Mouse (Mus musculus) limb, embryonic 15.5 days (tissue): ENCODE data around the gene Sumo2. TPM values are rescaled to one million over a fixed set of nuclear protein-coding genes. Genes with fewer than 3 reads are reported as not detected.
"Not testable (repeated sequence)": the region's sequence is repeated elsewhere in the genome, so short reads cannot be mapped to it uniquely, and the experiment has no call there.

Experiments
- ATAC-seq: fragments of 200-750 bp; cut with Nextera tagmentation; 2 replicates; pipeline ENCODE4 v1.8.0; 2017; ENCODE audit warnings: low read depth, moderate TSS enrichment; ENCODE audit not compliant: insufficient number of reproducible peaks, low FRiP score, low TSS enrichment
- H3K27ac ChIP-seq: fragments of 300-500 bp; sonication (generic); 2 replicates; pipeline ENCODE4 v1.5.1; 2015; ENCODE audit warnings: moderate library complexity, mild to moderate bottlenecking, inconsistent platforms
- H3K27me3 ChIP-seq: fragments of 300-500 bp; sonication (generic); 2 replicates; pipeline ENCODE4 v1.6.1; 2015; ENCODE audit warnings: inconsistent platforms
- H3K36me3 ChIP-seq: fragments of 300-500 bp; sonication (generic); 2 replicates; pipeline ENCODE4 v1.6.1; 2015; ENCODE audit warnings: inconsistent platforms
- H3K4me1 ChIP-seq: fragments of 300-500 bp; sonication (generic); 2 replicates; pipeline ENCODE4 v1.6.1; 2015; ENCODE audit warnings: inconsistent platforms
- H3K4me2 ChIP-seq: fragments of 300-500 bp; sonication (generic); 2 replicates; pipeline ENCODE4 v1.6.1; 2015; ENCODE audit warnings: mild to moderate bottlenecking, inconsistent platforms
- H3K4me3 ChIP-seq: fragments of 300-500 bp; sonication (generic); 2 replicates; pipeline ENCODE4 v1.5.1; 2015; ENCODE audit warnings: mild to moderate bottlenecking, inconsistent platforms
- H3K9ac ChIP-seq: fragments of 300-500 bp; sonication (generic); 2 replicates; pipeline ENCODE4 v1.6.1; 2015; ENCODE audit warnings: inconsistent platforms
- H3K9me3 ChIP-seq: fragments of 300-500 bp; sonication (generic); 2 replicates; pipeline ENCODE4 v1.6.1; 2016; ENCODE audit warnings: inconsistent platforms
- WGBS: fragments of 180-500 bp; shearing (Covaris S2); methylation state at CpG from one replicate; pipeline ENCODE4 v1.1.7; 2015; 5-methylcytosine and 5-hydroxymethylcytosine counted together
- polyA plus RNA-seq: library from polyadenylated mRNA; unstranded; fragments of >200 nt; fragmentation: Nextera tagmentation; extraction: Ambion mirVana; gene quantifications from 2 replicates; pipeline ENCODE4 v1.2.1, GENCODE M21; 2015

The Sumo2 gene
- polyA plus RNA-seq, 1 experiment from 2014 or later, result 837 TPM

- not testable (repeated sequence) for H3K27ac ChIP-seq, ATAC-seq, H3K36me3 ChIP-seq, H3K27me3 ChIP-seq, H3K9me3 ChIP-seq
- H3K9ac ChIP-seq, result peak overlapping the region; percentile 76; the same call in 1 of the 2 replicates
- 77% methylated on average over 4 of the region's 4 CpGs for WGBS
- H3K4me2 ChIP-seq, result peak overlapping the region; percentile 91; the same call in 1 of the 2 replicates
- peaks cover 22% of the 10 kb centered on the region for H3K4me1 ChIP-seq
- peak overlapping the region; percentile 84; the same call in 1 of the 2 replicates for H3K4me3 ChIP-seq
Observed at GRCm38 (mm10) chr11:115476630-115477029, 59.4 kb downstream of the Sumo2 start.

- Histone ChIP-seq H3K27me3 (no peaks in the 10 kb centered on the region), H3K27ac (peak overlapping the region; percentile 38; the same call in 1 of the 2 replicates), H3K9me3 (no peaks in the 10 kb centered on the region), H3K36me3 (peaks cover 5% of the 10 kb centered on the region), H3K4me1 (peaks cover 22% of the 10 kb centered on the region), H3K4me3 (peak overlapping the region; percentile 84), H3K9ac (peak overlapping the region; percentile 76), H3K4me2 (peak overlapping the region; percentile 91)
- WGBS, result 3% methylated on average over 28 of the region's 28 CpGs
- ATAC-seq, result peak; percentile 30
Observed at GRCm38 (mm10) chr11:115475758-115476237, 60.3 kb downstream of the Sumo2 start.

GRCm38 (mm10) chr11:115475025-115475757 lies 60.9 kb downstream of the Sumo2 start, which contains the start of gene Armc7:
Gene Armc7 (plus strand): TSS chr11:115475667.
- Histone ChIP-seq H3K9me3 (no peaks in the 10 kb centered on the region), H3K4me3 (peak within 1 kb of the TSS; percentile 84), H3K36me3 (peaks cover 5% of the 10 kb centered on the region), H3K27me3 (no peaks in the 10 kb centered on the region), H3K4me2 (peak within 1 kb of the TSS; percentile 91), H3K9ac (peak within 1 kb of the TSS; percentile 76), H3K4me1 (peaks cover 22% of the 10 kb centered on the region), H3K27ac (peak within 1 kb of the TSS; percentile 77)
- peak; percentile 94 for ATAC-seq
- under 1% methylated on average over 26 of the region's 26 CpGs for WGBS

GRCm38 (mm10) chr11:115473626-115474275 lies 62.3 kb downstream of the Sumo2 start:
- Histone ChIP-seq H3K27ac (peak overlapping the region; percentile 77; the same call in 1 of the 2 replicates), H3K4me1 (peaks cover 22% of the 10 kb centered on the region), H3K4me2 (no peak overlapping the region), H3K27me3 (no peaks in the 10 kb centered on the region), H3K9me3 (no peaks in the 10 kb centered on the region), H3K9ac (no peak overlapping the region), H3K36me3 (no peaks in the 10 kb centered on the region), H3K4me3 (peak overlapping the region; percentile 10; the same call in 1 of the 2 replicates)
- 10% methylated on average over 15 of the region's 15 CpGs for WGBS
- ATAC-seq, result no peak

Other genes with a start within 250 kb of the Sumo2 start
- 0.16 and 0.24 TPM in 2 replicates for gene Fads6, start 238.6 kb downstream of the Sumo2 start, polyA plus RNA-seq
- 0.31 TPM in 1 of 2 replicates, not detected in the other for gene Otop2, start 229.1 kb downstream of the Sumo2 start, polyA plus RNA-seq
- 0.04 TPM in 1 of 2 replicates, not detected in the other for gene Ush1g, start 214.2 kb downstream of the Sumo2 start, polyA plus RNA-seq
- 0.10 and 0.11 TPM in 2 replicates for gene Otop3, start 201.5 kb downstream of the Sumo2 start, polyA plus RNA-seq
- 3.8 and 3.9 TPM in 2 replicates for gene Hid1, start 168.5 kb downstream of the Sumo2 start, polyA plus RNA-seq
- gene Cdr2l, start 154.4 kb downstream of the Sumo2 start, polyA plus RNA-seq, result 9.2 and 10.8 TPM in 2 replicates
- 141 and 142 TPM in 2 replicates for gene Mrpl58, start 132.5 kb downstream of the Sumo2 start, polyA plus RNA-seq
- 766 and 816 TPM in 2 replicates for gene Atp5h, start 116.3 kb downstream of the Sumo2 start, polyA plus RNA-seq
- 9.9 and 15.1 TPM in 2 replicates for gene Kctd2, start 116.1 kb downstream of the Sumo2 start, polyA plus RNA-seq
- gene Trim80, start 95.7 kb downstream of the Sumo2 start, polyA plus RNA-seq, result not detected in 2 replicates
- not detected in 2 replicates for gene Slc16a5, start 73.8 kb downstream of the Sumo2 start, polyA plus RNA-seq
- gene Armc7, start 60.6 kb downstream of the Sumo2 start, polyA plus RNA-seq, result 7.2 and 7.8 TPM in 2 replicates
- 81.6 and 82.1 TPM in 2 replicates for gene Nt5c, start 44.4 kb downstream of the Sumo2 start, polyA plus RNA-seq
- gene Jpt1, start 21.9 kb downstream of the Sumo2 start, polyA plus RNA-seq, result 495 and 589 TPM in 2 replicates
- gene Nup85, start 28.2 kb upstream of the Sumo2 start, polyA plus RNA-seq, result 140 and 146 TPM in 2 replicates
- gene Mrps7, start 67.6 kb upstream of the Sumo2 start, polyA plus RNA-seq, result 88.2 and 90.9 TPM in 2 replicates
- 17.5 and 18.0 TPM in 2 replicates for gene Gga3, start 67.8 kb upstream of the Sumo2 start, polyA plus RNA-seq
- gene Mif4gd, start 76.7 kb upstream of the Sumo2 start, polyA plus RNA-seq, result 27.6 and 29.1 TPM in 2 replicates
- gene Slc25a19, start 92.0 kb upstream of the Sumo2 start, polyA plus RNA-seq, result 24.0 and 24.7 TPM in 2 replicates
- gene Grb2, start 172.3 kb upstream of the Sumo2 start, polyA plus RNA-seq, result 87.7 and 93.9 TPM in 2 replicates
- 23.6 and 28.1 TPM in 2 replicates for gene Tmem94, start 229.2 kb upstream of the Sumo2 start, polyA plus RNA-seq